Mouse (Mus musculus) MEL (cell line): Measurements from ENCODE around the gene Prmt2.

ENCODE experiments used
- CTCF ChIP-seq, 3 experiments: IDR thresholded peaks in 2 of 3; conservative IDR thresholded peaks in 1 of 3; 2 replicates each; pipeline ENCODE4 v1.5.1; 2011 to 2012; ENCODE audit warnings: low read length in 3 of 3, low read depth in 2 of 3, mild to moderate bottlenecking in 2 of 3, improper control_type of control experiment in 1 of 3, inconsistent platforms in 1 of 3, mixed read lengths in 1 of 3, moderate library complexity in 1 of 3; ENCODE audit not compliant: control insufficient read depth in 1 of 3, insufficient read depth in 1 of 3, poor library complexity in 1 of 3, severe bottlenecking in 1 of 3
- E2F4 ChIP-seq: IDR thresholded peaks from 2 replicates; pipeline ENCODE4 v1.6.1; 2011; ENCODE audit warnings: low read depth, low read length, improper control_type of control experiment, borderline replicate concordance
- EP300 ChIP-seq, 2 experiments: IDR thresholded peaks; 2 replicates each; pipeline ENCODE4 v1.6.1; 2011; ENCODE audit warnings: improper control_type of control experiment in 2 of 2, low read length in 2 of 2, low read depth in 1 of 2, mild to moderate bottlenecking in 1 of 2
- JUND ChIP-seq: IDR thresholded peaks from 2 replicates; pipeline ENCODE4 v1.6.1; 2011; ENCODE audit warnings: low read depth, mild to moderate bottlenecking, improper control_type of control experiment, low read length
- MAX ChIP-seq: IDR thresholded peaks from 2 replicates; pipeline ENCODE4 v1.6.1; 2011; ENCODE audit warnings: low read length, improper control_type of control experiment
- NELFE ChIP-seq: IDR thresholded peaks from 2 replicates; pipeline ENCODE4 v1.6.1; 2011; ENCODE audit warnings: low read depth, low read length, improper control_type of control experiment
- POLR2A ChIP-seq, 2 experiments: IDR thresholded peaks; 2 replicates each; pipeline ENCODE4 v1.6.1; 2011 to 2012; ENCODE audit warnings: low read length in 2 of 2, mild to moderate bottlenecking in 2 of 2, control low read depth in 1 of 2, improper control_type of control experiment in 1 of 2, low read depth in 1 of 2, moderate library complexity in 1 of 2; ENCODE audit not compliant: control insufficient read depth in 1 of 2, insufficient read depth in 1 of 2, poor library complexity in 1 of 2
- POLR2AphosphoS5 ChIP-seq: IDR thresholded peaks from 2 replicates; pipeline ENCODE4 v1.6.1; 2012; ENCODE audit warnings: low read depth, borderline replicate concordance, mild to moderate bottlenecking, inconsistent platforms, low read length, moderate library complexity, mixed read lengths
- UBTF ChIP-seq: IDR thresholded peaks from 2 replicates; pipeline ENCODE4 v1.6.1; 2012; ENCODE audit warnings: low read depth, mild to moderate bottlenecking, inconsistent platforms, low read length, improper control_type of control experiment, moderate library complexity, borderline replicate concordance; ENCODE audit not compliant: insufficient read depth
- USF2 ChIP-seq, 2 experiments: IDR thresholded peaks; 2 replicates each; pipeline ENCODE4 v1.6.1; 2011 to 2012; ENCODE audit warnings: improper control_type of control experiment in 2 of 2, low read length in 2 of 2, borderline replicate concordance in 1 of 2, inconsistent platforms in 1 of 2, low read depth in 1 of 2, mild to moderate bottlenecking in 1 of 2; ENCODE audit not compliant: insufficient read depth in 1 of 2
- ZC3H11A ChIP-seq: IDR thresholded peaks from 2 replicates; pipeline ENCODE4 v1.6.1; 2012; ENCODE audit warnings: low read depth, mild to moderate bottlenecking, inconsistent platforms, low read length, improper control_type of control experiment

DNA sequence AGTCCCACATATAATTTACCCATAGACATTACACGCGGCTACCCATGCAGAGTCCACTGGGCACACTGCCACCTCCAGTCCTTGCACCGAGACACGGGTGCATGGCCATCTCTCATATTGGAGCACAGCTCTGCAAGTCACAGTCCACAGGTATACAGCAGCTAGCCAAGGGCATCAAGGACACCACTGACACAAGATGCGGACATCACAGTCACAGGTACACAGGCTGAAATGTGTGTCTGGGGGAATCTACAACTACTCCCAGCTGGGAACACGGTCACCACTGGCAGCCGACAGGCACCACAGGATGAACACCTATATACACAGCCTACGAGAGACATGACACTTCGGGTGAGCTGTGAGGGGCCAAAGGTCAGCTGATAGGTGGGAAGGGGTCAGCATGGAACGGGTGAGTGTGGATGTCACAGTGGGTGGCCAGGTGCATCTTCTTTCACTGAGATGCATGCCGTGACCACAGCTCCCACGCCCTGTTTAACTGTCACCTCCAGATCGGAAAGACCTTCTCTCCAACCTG is 30.3 kb downstream of the Prmt2 start:
- no peak for TF ChIP-seq JUND
- no peak for TF ChIP-seq USF2 (IDR thresholded peaks at IDR 0.05; ENCODE audit: borderline replicate concordance in 1 of 2, insufficient read depth in 1 of 2, low read depth in 1 of 2, low read length in 2 of 2)
- TF ChIP-seq NELFE: no peak
- TF ChIP-seq EP300 (IDR thresholded peaks at IDR 0.05; ENCODE audit: low read depth in 1 of 2, low read length in 2 of 2): no peak
- TF ChIP-seq MAX: no peak
- TF ChIP-seq POLR2A (IDR thresholded peaks at IDR 0.05; ENCODE audit: control insufficient read depth in 1 of 2, insufficient read depth in 1 of 2, low read depth in 1 of 2, low read length in 2 of 2, poor library complexity in 1 of 2): no peak
- no peak for TF ChIP-seq CTCF (IDR thresholded peaks at IDR 0.05 in 2 of 3, conservative IDR thresholded peaks at IDR 0.05 in 1 of 3; ENCODE audit: control insufficient read depth in 1 of 3, insufficient read depth in 1 of 3, low read depth in 2 of 3, low read length in 3 of 3, poor library complexity in 1 of 3, severe bottlenecking in 1 of 3)
- TF ChIP-seq E2F4: no peak
- no peak for TF ChIP-seq POLR2AphosphoS5
- no peak for TF ChIP-seq ZC3H11A
- TF ChIP-seq UBTF: no peak
